Mouse (Mus musculus) CH12.LX (cell line): ENCODE results near the gene Palm. TPM values are rescaled to one million over a fixed set of nuclear protein-coding genes. Genes with fewer than 3 reads are reported as not detected.

ENCODE experiments used
- DNase-seq: peaks from one replicate; pipeline ENCODE4 v3.0.0-alpha.2; 2013; ENCODE audit errors: extremely low read depth
- H3K27ac ChIP-seq: 2 replicates; pipeline ENCODE4 v1.5.1; 2012; ENCODE audit warnings: low read depth, mild to moderate bottlenecking, control low read depth, moderate library complexity; ENCODE audit not compliant: insufficient read depth
- H3K27me3 ChIP-seq: replicated peaks from 2 replicates; pipeline ENCODE3; 2012; ENCODE audit warnings: inconsistent platforms
- H3K36me3 ChIP-seq, 2 experiments: replicated peaks in 1 of 2; 2 replicates each; pipeline versions ENCODE3 to v1.6.1; 2012; ENCODE audit warnings: inconsistent platforms in 1 of 2, low read length in 1 of 2, mild to moderate bottlenecking in 1 of 2, mixed read lengths in 1 of 2, moderate library complexity in 1 of 2; ENCODE audit not compliant: control insufficient read depth in 1 of 2, insufficient read depth in 1 of 2
- H3K4me1 ChIP-seq, 2 experiments: 2 replicates each; pipeline ENCODE4 v1.6.1; 2012; ENCODE audit warnings: inconsistent platforms in 1 of 2, moderate library complexity in 1 of 2; ENCODE audit not compliant: insufficient read depth in 2 of 2, control insufficient read depth in 1 of 2
- H3K4me2 ChIP-seq: 2 replicates; pipeline ENCODE4 v1.6.1; 2012; ENCODE audit warnings: low read depth, mild to moderate bottlenecking, control low read depth; ENCODE audit not compliant: poor library complexity, insufficient read depth, severe bottlenecking
- H3K4me3 ChIP-seq, 3 experiments: fragments of 150-350 bp in 1 of 3; sonication (generic) in 1 of 3; replicated peaks in 1 of 3; 2 replicates each; pipeline versions ENCODE3 to v1.5.1; 2011 to 2012; ENCODE audit warnings: low read depth in 2 of 3, low read length in 2 of 3, mild to moderate bottlenecking in 2 of 3, moderate library complexity in 2 of 3, control low read depth in 1 of 3, improper control_type of control experiment in 1 of 3, inconsistent platforms in 1 of 3, mixed read lengths in 1 of 3; ENCODE audit not compliant: poor library complexity in 1 of 3
- H3K79me2 ChIP-seq: replicated peaks from 2 replicates; pipeline ENCODE4 v1.6.1; 2012; ENCODE audit warnings: mild to moderate bottlenecking, moderate library complexity; ENCODE audit not compliant: control insufficient read depth, poor library complexity, insufficient read depth, severe bottlenecking; ENCODE audit errors: extremely low read depth
- H3K9ac ChIP-seq: 2 replicates; pipeline ENCODE4 v1.6.1; 2012; ENCODE audit warnings: low read depth, mild to moderate bottlenecking, control low read depth, moderate library complexity; ENCODE audit not compliant: insufficient read depth
- H3K9me3 ChIP-seq: replicated peaks from 2 replicates; pipeline ENCODE3; 2012; ENCODE audit warnings: low read length, inconsistent platforms, mixed read lengths
- BHLHE40 ChIP-seq: IDR thresholded peaks from 2 replicates; pipeline ENCODE4 v1.6.1; 2011; ENCODE audit warnings: mild to moderate bottlenecking, low read depth, low read length, improper control_type of control experiment
- CTCF ChIP-seq, 2 experiments: IDR thresholded peaks in 1 of 2; conservative IDR thresholded peaks in 1 of 2; 2 replicates each; pipeline ENCODE4 v1.5.1; 2011 to 2012; ENCODE audit warnings: low read depth in 2 of 2, low read length in 2 of 2, improper control_type of control experiment in 1 of 2, inconsistent platforms in 1 of 2, mild to moderate bottlenecking in 1 of 2, moderate library complexity in 1 of 2
- ELF1 ChIP-seq: IDR thresholded peaks from 2 replicates; pipeline ENCODE4 v1.6.1; 2014; ENCODE audit warnings: low read depth, mild to moderate bottlenecking, inconsistent platforms, low read length, improper control_type of control experiment
- EP300 ChIP-seq: IDR thresholded peaks from 2 replicates; pipeline ENCODE4 v1.6.1; 2011; ENCODE audit warnings: low read length, improper control_type of control experiment
- ETS1 ChIP-seq: conservative IDR thresholded peaks from 2 replicates; pipeline ENCODE4 v1.6.1; 2012; ENCODE audit warnings: low read depth, mild to moderate bottlenecking, inconsistent platforms, low read length, improper control_type of control experiment, moderate library complexity
- HCFC1 ChIP-seq: IDR thresholded peaks from 2 replicates; pipeline ENCODE4 v1.6.1; 2012; ENCODE audit warnings: low read depth, mild to moderate bottlenecking, inconsistent platforms, low read length, improper control_type of control experiment
- JUN ChIP-seq: IDR thresholded peaks from 2 replicates; pipeline ENCODE4 v1.6.1; 2011; ENCODE audit warnings: low read depth, mild to moderate bottlenecking, low read length, improper control_type of control experiment, moderate library complexity; ENCODE audit not compliant: insufficient read depth
- KAT2A ChIP-seq: IDR thresholded peaks from 2 replicates; pipeline ENCODE4 v1.6.1; 2012; ENCODE audit warnings: low read length, improper control_type of control experiment, inconsistent platforms; ENCODE audit not compliant: insufficient replicate concordance
- MAFK ChIP-seq: IDR thresholded peaks from 2 replicates; pipeline ENCODE4 v1.6.1; 2011; ENCODE audit warnings: low read length, improper control_type of control experiment; ENCODE audit not compliant: insufficient replicate concordance
- NELFE ChIP-seq: IDR thresholded peaks from 2 replicates; pipeline ENCODE4 v1.6.1; 2011; ENCODE audit warnings: low read depth, low read length, improper control_type of control experiment
- RCOR1 ChIP-seq: conservative IDR thresholded peaks from 2 replicates; pipeline ENCODE4 v1.6.1; 2012; ENCODE audit warnings: low read depth, mild to moderate bottlenecking, inconsistent platforms, low read length, improper control_type of control experiment
- SIN3A ChIP-seq: IDR thresholded peaks from 2 replicates; pipeline ENCODE4 v1.6.1; 2012; ENCODE audit warnings: low read length, improper control_type of control experiment, inconsistent platforms
- TBP ChIP-seq: conservative IDR thresholded peaks from 2 replicates; pipeline ENCODE4 v1.6.1; 2011; ENCODE audit warnings: low read depth, low read length, improper control_type of control experiment
- dilution Hi-C: fragments of 300-500 bp; cut with MboI; formaldehyde crosslinking; loops from 2 replicates; pipeline ENCODE4 v1.14.3; 2020; ENCODE audit warnings: low sequenced_read_pairs; ENCODE audit not compliant: extremely low pct_unique_long_range_greater_than_20kb, extremely low pct_ligation_motif_present
- in situ Hi-C: fragments of 300-500 bp; cut with MboI; formaldehyde crosslinking; loops from 3 replicates; pipeline ENCODE4 v1.14.3; 2019; ENCODE audit warnings: low sequenced_read_pairs, low pct_ligation_motif_present, low pct_unique_long_range_greater_than_20kb, mixed read lengths
- polyA plus RNA-seq: library from polyadenylated mRNA; unstranded; fragments of >175 nt; gene quantifications from 2 replicates; pipeline ENCODE4 v1.2.1, GENCODE M21; 2012; ENCODE audit warnings: low read depth; ENCODE audit not compliant: insufficient read length
- total RNA-seq, 2 experiments: library from RNA; depleted of rRNA; stranded (reverse); fragments of 300-350 nt in 1 of 2; fragments of >200 nt in 1 of 2; gene quantifications; 2 replicates each; pipeline ENCODE4 v1.2.3; 2012 to 2014

The Palm gene
- total and polyA plus RNA-seq, 3 experiments: 0.78 to 5.3 (median 2.5) TPM

- TF ChIP-seq ETS1 (no peak), TBP (no peak), SIN3A (no peak)
- no peak for DNase-seq
- no peak overlapping the region for H3K27ac ChIP-seq
- H3K36me3 ChIP-seq: no peaks in the 10 kb centered on the region
- H3K9ac ChIP-seq: no peak overlapping the region
- dilution Hi-C loops: no loop called here
- in situ Hi-C loops: no loop called here
- no peak overlapping the region for H3K4me2 ChIP-seq
- H3K9me3 ChIP-seq: no peaks in the 10 kb centered on the region
- H3K4me3 ChIP-seq: no peak overlapping the region
- peaks cover 8 to 30% of the 10 kb centered on the region in 2 experiments; a peak in 3 of 4 replicates for H3K4me1 ChIP-seq
- H3K79me2 ChIP-seq: no peaks in the 10 kb centered on the region
- peaks cover 32% of the 10 kb centered on the region for H3K27me3 ChIP-seq
Measured at GRCm38 (mm10) chr10:79789581-79789980, 3.8 kb upstream of the Palm start.

GRCm38 (mm10) chr10:79790861-79791260 is 2.5 kb upstream of the Palm start, which contains the start of gene Prss57:
Gene Prss57, minus strand, starts transcription at chr10:79790961.
- Histone ChIP-seq H3K4me2 (no peak within 1 kb of the TSS), H3K27me3 (peaks cover 38% of the 10 kb centered on the region), H3K36me3 (no peaks in the 10 kb centered on the region), H3K9me3 (peaks cover 2% of the 10 kb centered on the region), H3K4me3 (no peak within 1 kb of the TSS), H3K27ac (no peak within 1 kb of the TSS), H3K9ac (no peak within 1 kb of the TSS), H3K79me2 (no peaks in the 10 kb centered on the region), H3K4me1 (peaks cover 8 to 30% of the 10 kb centered on the region in 2 experiments; a peak in 3 of 4 replicates)
- TF ChIP-seq KAT2A (no peak), HCFC1 (no peak), ELF1 (no peak), EP300 (no peak), SIN3A (no peak), BHLHE40 (no peak), CTCF (conservative IDR thresholded peaks at IDR 0.05 in 1 of 2, IDR thresholded peaks at IDR 0.05 in 1 of 2; ENCODE audit: low read depth in 2 of 2, low read length in 2 of 2) (no peak), NELFE (no peak), RCOR1 (no peak)
- dilution Hi-C loops: no loop called here
- no peak for DNase-seq
- in situ Hi-C loops: no loop called here

- Histone ChIP-seq H3K4me1 (peaks cover 8 to 33% of the 10 kb centered on the region in 2 experiments; a peak in 3 of 4 replicates), H3K4me2 (no peak overlapping the region), H3K4me3 (no peak overlapping the region), H3K27me3 (peaks cover 40% of the 10 kb centered on the region), H3K9ac (no peak overlapping the region), H3K36me3 (no peaks in the 10 kb centered on the region), H3K9me3 (peaks cover 3% of the 10 kb centered on the region), H3K27ac (no peak overlapping the region), H3K79me2 (no peaks in the 10 kb centered on the region)
- in situ Hi-C loops (no loop called here), dilution Hi-C loops (no loop called here)
- DNase-seq: no peak
- TF ChIP-seq EP300 (no peak), MAFK (peak; percentile 82), BHLHE40 (no peak), TBP (0 out of 2 replicates have a peak, but pooled peaks have one; percentile 40), JUN (no peak), RCOR1 (no peak)
- TF ChIP-seq, all 38 proteins: peak for 2
Measured at GRCm38 (mm10) chr10:79792339-79793040, 882 bp upstream of the Palm start.
